Mouse (Mus musculus) urinary bladder, postnatal 14 days (tissue): ENCODE measurements at regions not wholly inside any gene's neighbourhood (a gene's known extent, or its start where the extent isn't known, plus 50 kb on each side); places are given as distances from the start of the nearest gene placed in this dataset.

Source experiments
- DNase-seq: peaks from one replicate; pipeline ENCODE4 v3.0.0; 2021; ENCODE audit warnings: low spot score

GRCm38 (mm10) chr3:52543006-52543405 is 274.9 kb downstream of the Foxo1 start:
- no peak for DNase-seq

GRCm38 (mm10) chr3:52540862-52541380 is 272.8 kb downstream of the Foxo1 start:
- no peak for DNase-seq

GRCm38 (mm10) chr3:52539813-52540378 is 271.8 kb downstream of the Foxo1 start:
- DNase-seq, result no peak

DNA sequence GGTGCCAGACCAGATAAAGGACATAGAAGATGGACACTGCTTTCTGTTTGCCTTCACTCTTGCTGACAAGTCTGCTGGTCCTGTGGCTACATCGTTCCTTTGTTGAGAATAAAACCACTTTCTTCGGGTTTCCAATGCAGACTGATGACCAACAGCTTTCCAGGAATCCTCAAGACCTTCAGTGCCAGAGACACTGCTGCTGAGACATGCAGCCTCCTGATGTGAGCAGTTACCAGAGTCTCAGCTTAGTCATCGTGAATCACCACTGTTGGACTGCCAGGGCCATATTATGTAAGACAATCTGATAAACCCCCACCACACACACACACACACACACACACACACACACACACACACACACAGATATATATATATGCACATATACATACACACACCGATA is 270.2 kb downstream of the Foxo1 start:
- DNase-seq, result no peak

DNA sequence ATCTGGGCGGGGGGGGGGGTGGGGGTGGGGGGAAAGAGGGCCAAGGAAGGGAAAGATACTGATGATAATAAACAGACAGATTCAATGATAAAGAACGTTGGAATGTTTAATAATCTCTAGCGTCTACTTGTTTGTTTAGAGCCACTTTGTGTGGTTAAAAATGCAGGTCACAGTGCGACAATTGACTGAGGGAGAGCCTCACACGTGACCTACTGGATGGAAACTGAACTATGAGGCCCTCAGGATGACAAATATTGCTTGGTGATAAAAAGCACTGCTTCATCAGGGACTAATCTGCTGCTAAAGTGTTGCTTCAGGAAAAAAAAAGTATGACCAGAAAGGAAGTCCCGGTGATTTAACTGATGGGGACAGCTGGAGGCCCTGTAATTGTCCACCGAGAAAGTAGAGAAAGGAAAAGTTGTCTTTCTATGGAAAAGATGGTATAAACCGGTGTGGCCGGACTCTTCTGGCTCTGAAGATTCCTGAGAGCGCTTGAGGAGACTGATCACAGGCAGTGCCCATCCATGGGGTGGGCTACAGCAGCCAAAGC is 269.3 kb downstream of the Foxo1 start:
- DNase-seq, result no peak

DNA sequence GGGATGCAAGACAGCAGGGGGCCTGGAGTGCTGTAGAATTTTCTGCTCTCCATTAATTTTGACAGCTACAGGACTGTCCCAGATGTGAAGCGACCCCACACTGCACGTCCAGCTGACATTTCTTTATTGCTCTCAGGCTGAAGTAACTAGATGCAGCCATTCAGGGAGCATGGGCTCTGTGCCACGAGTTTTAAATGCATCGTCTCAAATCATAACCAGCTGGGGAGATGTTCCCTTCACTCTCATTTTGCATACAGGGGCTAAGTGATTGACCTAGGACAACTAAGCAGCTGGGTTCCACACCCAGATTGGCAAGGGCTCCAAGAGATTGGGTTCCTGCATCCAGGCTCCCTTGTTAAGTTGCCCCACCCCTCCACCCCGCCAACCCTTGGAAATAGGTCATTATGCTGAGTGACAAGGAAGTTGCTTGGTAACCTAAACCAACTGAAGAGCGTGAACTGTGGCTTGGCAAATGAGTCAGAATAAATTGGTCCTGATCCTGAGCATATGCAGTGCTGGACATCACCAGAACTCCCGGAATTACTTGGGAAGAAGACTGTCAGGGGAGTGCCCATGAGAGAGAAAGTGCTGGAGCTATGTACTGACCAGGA is 267.4 kb downstream of the Foxo1 start:
- DNase-seq, result no peak

- no peak for DNase-seq
Observed at GRCm38 (mm10) chr3:52534118-52534517, 266.0 kb downstream of the Foxo1 start.

GRCm38 (mm10) chr3:52531686-52532351 is 263.7 kb downstream of the Foxo1 start:
- no peak for DNase-seq

DNA sequence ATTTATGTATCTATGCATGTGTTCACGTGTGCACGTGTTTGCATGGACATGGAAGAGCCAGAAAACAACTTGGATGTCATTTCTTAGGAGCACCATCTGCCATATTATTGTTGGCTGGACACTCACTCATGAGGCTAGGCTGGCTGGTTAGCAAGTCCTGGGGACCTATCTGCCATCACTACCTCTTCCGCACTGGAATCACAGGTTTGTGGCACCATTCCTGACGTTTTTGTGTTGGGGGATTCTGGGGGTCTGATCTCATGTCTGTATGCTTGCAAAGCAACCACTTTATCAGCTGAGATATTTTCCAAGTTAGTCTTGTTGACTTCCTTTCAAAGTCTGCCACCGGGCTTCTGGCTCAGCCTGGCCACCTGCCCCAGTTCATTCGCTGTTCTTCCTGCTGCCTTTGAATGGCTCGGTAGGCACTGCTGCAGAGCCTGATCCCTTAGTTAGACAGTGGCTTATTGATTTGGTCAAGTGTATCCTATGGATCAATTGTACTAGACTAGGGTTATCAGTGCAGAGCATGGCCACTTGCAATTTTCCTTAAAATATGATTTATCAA is 262.4 kb downstream of the Foxo1 start:
- DNase-seq, result no peak

GRCm38 (mm10) chr3:52529136-52529535 is 261.0 kb downstream of the Foxo1 start:
- peak; percentile 43 for DNase-seq

DNA sequence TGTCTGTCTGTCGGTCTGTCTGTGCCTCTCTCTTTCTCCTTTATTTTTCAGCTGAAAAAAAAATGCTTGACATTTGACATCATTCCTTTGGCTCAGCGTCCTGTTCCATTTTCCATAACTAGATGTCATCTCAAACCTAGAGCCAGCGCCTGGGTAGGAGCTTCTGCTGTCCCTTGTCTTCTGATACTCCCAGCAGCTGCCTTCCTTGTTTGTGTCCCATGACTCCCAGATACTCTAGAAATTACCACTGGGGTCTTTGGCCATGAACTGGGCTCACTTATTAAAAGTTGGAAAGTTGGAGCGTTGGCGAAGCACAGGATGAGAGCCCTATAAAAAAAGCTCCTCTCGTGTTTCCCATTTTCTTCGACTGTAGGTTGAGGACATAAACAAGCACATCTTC is 260.4 kb downstream of the Foxo1 start:
- DNase-seq, result no peak

DNA sequence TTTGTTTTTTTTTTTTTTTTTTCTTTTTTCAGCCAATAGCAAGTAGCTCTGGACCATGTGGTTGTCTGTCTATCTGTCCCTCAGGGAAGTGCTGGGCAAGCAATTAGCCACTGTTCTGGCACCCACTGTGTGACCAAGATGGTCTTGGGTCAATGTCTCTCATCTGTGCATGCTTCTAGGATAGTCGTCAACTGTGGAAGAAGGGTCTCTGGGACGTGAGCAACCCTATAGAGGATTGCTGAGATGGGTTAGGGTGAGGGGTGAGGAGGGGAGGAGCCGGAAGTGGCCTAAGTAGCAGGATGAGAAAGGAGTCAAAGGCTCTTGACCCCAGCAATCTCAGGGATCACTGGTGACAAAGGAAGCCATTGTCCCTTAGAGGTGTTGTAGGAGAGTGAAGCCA is 259.6 kb downstream of the Foxo1 start:
- DNase-seq, result no peak

GRCm38 (mm10) chr3:52527010-52527754 is 259.0 kb downstream of the Foxo1 start:
- no peak for DNase-seq

- DNase-seq, result no peak
Observed at GRCm38 (mm10) chr3:52522886-52523285, 254.8 kb downstream of the Foxo1 start.

GRCm38 (mm10) chr3:52520609-52520947 is 252.4 kb downstream of the Foxo1 start:
- no peak for DNase-seq

DNA sequence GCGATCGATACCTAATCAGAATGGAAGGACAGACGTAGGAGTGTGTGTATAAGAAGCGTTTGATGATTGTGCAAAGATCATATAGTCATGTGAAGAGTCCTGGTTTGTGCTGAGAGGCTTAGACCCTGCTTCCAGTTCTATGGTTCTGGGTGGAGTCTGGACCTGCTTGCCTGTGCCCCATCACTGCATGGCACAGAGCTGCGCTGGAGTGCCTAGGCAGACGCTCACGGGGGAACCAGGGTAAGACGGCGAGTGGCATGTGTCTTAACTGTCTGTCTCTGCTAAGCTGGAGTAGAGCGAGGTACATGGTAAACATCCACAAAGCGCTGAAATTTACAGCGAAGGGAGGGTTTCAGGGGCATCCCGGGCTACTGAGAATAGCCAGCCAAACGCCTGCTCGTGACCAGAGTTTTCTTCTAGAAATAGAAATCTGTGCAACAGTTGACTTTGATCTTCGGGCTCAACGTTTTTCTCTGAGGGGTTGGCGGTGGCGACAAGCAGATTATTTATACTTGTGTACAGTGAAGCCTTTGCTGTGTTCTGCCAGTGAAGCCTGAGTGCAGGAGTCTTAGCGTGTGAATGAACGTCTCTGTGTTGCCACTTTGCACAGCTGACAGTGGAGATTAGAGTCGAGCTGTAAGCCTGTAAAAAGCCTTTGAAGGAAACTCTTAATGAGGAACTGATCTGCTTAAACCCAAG is 251.9 kb downstream of the Foxo1 start:
- DNase-seq, result no peak

DNA sequence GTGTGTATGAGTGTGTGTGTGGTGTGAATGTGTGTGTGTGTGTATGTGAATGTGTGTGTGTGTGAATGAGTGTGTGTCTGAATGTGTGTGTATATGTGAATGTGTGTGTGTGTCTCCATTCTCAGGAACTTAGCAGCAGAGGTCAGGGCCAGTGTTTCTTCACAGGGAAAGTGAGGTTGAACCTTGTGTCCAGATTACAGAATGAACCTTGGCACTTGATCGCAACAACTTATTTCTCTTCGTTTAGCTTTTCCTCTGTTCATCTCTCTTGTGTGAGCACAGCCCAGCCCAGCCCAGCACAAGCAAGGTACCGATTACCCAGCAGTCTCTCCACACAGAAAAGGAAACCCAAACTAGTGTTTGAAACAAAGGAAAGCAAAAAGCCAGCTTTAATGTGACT is 249.7 kb downstream of the Foxo1 start:
- no peak for DNase-seq

- DNase-seq, result no peak
Observed at GRCm38 (mm10) chr3:52516691-52517090, 248.6 kb downstream of the Foxo1 start.

- no peak for DNase-seq
Observed at GRCm38 (mm10) chr3:52512761-52513160, 244.6 kb downstream of the Foxo1 start.

DNA sequence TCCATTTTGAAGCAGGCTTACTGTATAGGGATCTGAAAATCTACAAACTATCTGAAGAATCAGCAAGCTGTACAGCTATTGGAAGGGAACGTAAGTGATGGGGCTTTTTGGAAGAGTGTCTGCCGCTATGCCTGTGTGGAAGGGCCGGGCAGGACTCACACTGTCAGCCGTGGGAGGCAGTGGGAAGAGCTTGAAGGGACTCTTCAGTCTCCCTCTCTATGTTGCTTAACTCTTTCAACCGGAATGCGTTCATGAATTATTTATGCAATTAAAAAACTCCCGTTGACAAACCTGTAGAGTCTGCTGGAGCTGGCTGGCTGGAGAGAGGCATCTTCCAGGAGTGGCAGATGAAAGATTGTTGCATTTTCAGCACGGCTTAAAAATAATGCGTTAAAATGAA is 243.4 kb downstream of the Foxo1 start:
- DNase-seq, result no peak

DNA sequence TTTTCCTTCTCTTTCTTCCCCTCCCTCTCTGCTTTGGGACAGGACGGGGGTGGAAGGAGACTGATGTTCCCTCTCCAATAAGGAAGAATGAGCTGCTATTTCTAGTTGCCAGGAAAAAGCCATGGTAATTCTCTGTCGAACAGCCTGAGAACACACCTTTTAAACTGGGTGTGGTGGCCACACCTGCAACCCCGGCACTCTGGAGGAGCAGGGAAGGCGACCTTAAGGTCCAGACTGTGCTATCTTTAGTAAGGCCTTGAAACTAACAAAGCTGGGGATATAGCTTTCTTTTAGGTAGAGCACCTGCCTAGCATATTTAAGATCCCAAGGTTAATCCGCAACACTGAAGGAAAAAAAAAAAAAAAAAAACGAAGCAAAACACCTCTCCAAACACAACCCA is 242.7 kb downstream of the Foxo1 start:
- DNase-seq, result no peak
